In the genomic region with DNA sequence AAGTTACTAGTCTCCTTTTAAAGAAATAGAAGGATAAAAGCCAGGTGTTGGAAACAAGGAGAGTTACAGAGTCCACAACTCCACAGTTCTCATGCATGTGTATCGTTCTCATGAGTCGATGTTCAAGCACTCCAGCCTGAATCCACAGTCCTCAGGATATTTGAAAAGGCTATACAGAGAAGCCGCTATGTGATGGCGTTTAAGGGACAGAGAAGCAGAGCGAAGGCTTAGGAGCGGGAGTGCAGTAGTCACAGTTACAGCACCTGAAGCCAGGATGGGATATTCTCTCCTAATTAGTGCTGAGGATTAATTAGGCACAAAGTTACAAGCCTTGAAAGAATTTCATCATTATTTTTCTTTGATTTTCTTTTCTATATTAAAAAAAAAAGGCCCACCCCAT, we compare ENCODE assay signal across 22 mouse cellular contexts.
DNase-seq lines count a peak whose midpoint lies in the region; ATAC-seq and TF ChIP-seq lines count a peak whose summit lies in the region.
"Had no signal": no experiment of that assay in that cellular context is flagged by ENCODE, and none has a peak within 500 bp of the region (broad histone marks: within the 10 kb centered on the region; RNA-seq: fewer than 3 reads in every experiment).

No protein-coding gene starts in this region.

- H3K4me3 ChIP-seq in lung, embryonic 16.5 days (ENCODE audit: low read length) = no peak overlapping the region
- H3K4me3 ChIP-seq in E14TG2a.4 (replicated peaks; ENCODE audit: low read length) = peak overlapping the region; percentile 7; the same call in 1 of the 2 replicates
- H3K4me3 ChIP-seq in ES-E14 (ENCODE audit: insufficient read depth in 1 of 2, low read depth in 1 of 2, low read length in 2 of 2, poor library complexity in 1 of 2, severe bottlenecking in 1 of 2) = no peak overlapping the region
- H3K4me3 ChIP-seq in forebrain, embryonic 14.5 days (ENCODE audit: low read depth, low read length) = no peak overlapping the region
- H3K4me3 ChIP-seq: embryonic facial prominence, embryonic 10.5 days; heart, adult 2 months; heart, embryonic 13.5 days; limb, embryonic 13.5 days; midbrain, embryonic 12.5 days had no signal

- DNase-seq in lung, adult 18-20 months = no peak
- DNase-seq in ES-E14 (ENCODE audit: low read depth, low spot score) = no peak
- peak; percentile 77 for DNase-seq in forebrain, embryonic 14.5 days (ENCODE audit: low spot score)
- no peak for DNase-seq in thymus, postnatal 0 days (ENCODE audit: low spot score)
- DNase-seq in adrenal gland, adult (ENCODE audit: inconsistent age in 2 of 2, low spot score in 1 of 2) = no peak
- DNase-seq: adrenal gland, postnatal 25 days; cerebellum, adult 9-11 months; gastrocnemius, postnatal 36 days; heart, adult 2 months; layer of hippocampus, adult 9-11 months; lung, postnatal 10 days; right cerebral cortex, postnatal 25 days; spleen, adult 18-20 months; thymus, postnatal 14 days had no signal

- in situ Hi-C loops in ES-E14 (cut with MboI; ENCODE audit: low sequenced_read_pairs in 2 of 2, unreplicated experiment in 2 of 2) = no loop called here

- H3K9ac ChIP-seq in lung, embryonic 16.5 days (ENCODE audit: low read length) = no peak overlapping the region
- no peak overlapping the region for H3K9ac ChIP-seq in ES-E14 (ENCODE audit: insufficient read depth, low read depth, low read length, poor library complexity, severe bottlenecking)
- H3K9ac ChIP-seq in forebrain, embryonic 14.5 days (ENCODE audit: low read length) = no peak overlapping the region
- H3K9ac ChIP-seq: heart, embryonic 13.5 days; limb, embryonic 13.5 days; liver, embryonic 14.5 days; midbrain, embryonic 12.5 days had no signal

- no peak overlapping the region for H3K4me2 ChIP-seq in lung, embryonic 16.5 days (ENCODE audit: low read depth, low read length)
- H3K4me2 ChIP-seq in forebrain, embryonic 14.5 days (ENCODE audit: low read length) = no peak overlapping the region; the same call in 1 of the 2 replicates
- H3K4me2 ChIP-seq: heart, embryonic 13.5 days; limb, embryonic 13.5 days; midbrain, embryonic 12.5 days had no signal

- 70% methylated on average over 6 of the region's 6 CpGs for WGBS in lung, embryonic 16.5 days
- 14% methylated on average over 6 of the region's 6 CpGs for WGBS in forebrain, embryonic 14.5 days

- H3K27me3 ChIP-seq in lung, embryonic 16.5 days (ENCODE audit: control insufficient read depth, insufficient read depth, low read depth, low read length) = no peaks in the 10 kb centered on the region
- H3K27me3 ChIP-seq in E14TG2a.4 (ENCODE audit: insufficient read depth, low read length) = no peaks in the 10 kb centered on the region
- H3K27me3 ChIP-seq in forebrain, embryonic 14.5 days (replicated peaks; ENCODE audit: control insufficient read depth, insufficient read depth, low read length) = no peaks in the 10 kb centered on the region
- H3K27me3 ChIP-seq: heart, embryonic 13.5 days; limb, embryonic 13.5 days; midbrain, embryonic 12.5 days had no signal

- peaks cover 9% of the 10 kb centered on the region for H3K9me3 ChIP-seq in lung, embryonic 16.5 days (ENCODE audit: control insufficient read depth, low read length)
- H3K9me3 ChIP-seq in E14TG2a.4 (ENCODE audit: low read length) (peaks cover 24% of the 10 kb centered on the region), ES-E14 (ENCODE audit: control insufficient read depth, insufficient read depth, low read depth, low read length) (no peaks in the 10 kb centered on the region)
- H3K9me3 ChIP-seq in forebrain, embryonic 14.5 days (replicated peaks; ENCODE audit: control insufficient read depth, low read length) = 0 out of 2 replicates have a peak, but pooled peaks cover 2% of the 10 kb centered on the region

- peaks cover 3% of the 10 kb centered on the region; the same call in 1 of the 2 replicates for H3K4me1 ChIP-seq in lung, embryonic 16.5 days (replicated peaks; ENCODE audit: control insufficient read depth, insufficient read depth, low read length)
- H3K4me1 ChIP-seq in E14TG2a.4 (replicated peaks; ENCODE audit: low read depth, low read length) = peaks cover 43% of the 10 kb centered on the region
- peaks cover 11 to 18% of the 10 kb centered on the region in 2 experiments for H3K4me1 ChIP-seq in ES-E14 (ENCODE audit: control insufficient read depth in 2 of 2, insufficient read depth in 2 of 2, low read length in 2 of 2, poor library complexity in 1 of 2)
- H3K4me1 ChIP-seq in forebrain, embryonic 14.5 days (ENCODE audit: control insufficient read depth, insufficient read depth, low read length) = peaks cover 30% of the 10 kb centered on the region

- TF ChIP-seq CTCF in E14TG2a.4 (conservative IDR thresholded peaks at IDR 0.05; ENCODE audit: low read length) = no peak

- H3K27ac ChIP-seq in lung, embryonic 16.5 days (ENCODE audit: low read length) = no peak overlapping the region
- H3K27ac ChIP-seq in ES-E14 (ENCODE audit: insufficient read depth, low read depth, low read length, poor library complexity, severe bottlenecking) = peak overlapping the region; percentile 69; the same call in 1 of the 2 replicates
- H3K27ac ChIP-seq in forebrain, embryonic 14.5 days (ENCODE audit: low read depth, low read length) = peak overlapping the region; percentile 75
- H3K27ac ChIP-seq: embryonic facial prominence, embryonic 10.5 days; heart, adult 2 months; heart, embryonic 13.5 days; limb, embryonic 13.5 days; liver, embryonic 14.5 days; midbrain, embryonic 12.5 days had no signal

- ATAC-seq in lung, embryonic 16.5 days (ENCODE audit: low read depth) = 0 out of 2 replicates have a peak, but pooled peaks have one; percentile 34
- no peak for ATAC-seq in forebrain, embryonic 14.5 days
- ATAC-seq in inflammation-experienced regulatory T-cells, adult 6 months = no peak

- H3K36me3 ChIP-seq in lung, embryonic 16.5 days (ENCODE audit: control insufficient read depth, insufficient read depth, low read length) = peaks cover 6% of the 10 kb centered on the region
- H3K36me3 ChIP-seq in E14TG2a.4 (ENCODE audit: insufficient read depth, low read length) = peaks cover 37% of the 10 kb centered on the region
- H3K36me3 ChIP-seq in ES-E14 (ENCODE audit: control insufficient read depth, insufficient read depth, low read length, poor library complexity, severe bottlenecking) = peaks cover 7% of the 10 kb centered on the region; the same call in 1 of the 2 replicates
- H3K36me3 ChIP-seq in forebrain, embryonic 14.5 days (ENCODE audit: control insufficient read depth, insufficient read depth, low read length) = no peaks in the 10 kb centered on the region
- H3K36me3 ChIP-seq: midbrain, embryonic 12.5 days had no signal

TF ChIP-seq in ES-E14, 5 proteins besides CTCF, POLR2A, EP300 and RAD21:
- TF ChIP-seq CHD2 (IDR thresholded peaks at IDR 0.05; ENCODE audit: low read depth, low read length) (no peak), HCFC1 (IDR thresholded peaks at IDR 0.05; ENCODE audit: borderline replicate concordance, insufficient read depth, low read length) (no peak), ZC3H11A (IDR thresholded peaks at IDR 0.05; ENCODE audit: borderline replicate concordance, low read depth, low read length) (no peak), MAFK (IDR thresholded peaks at IDR 0.05; ENCODE audit: insufficient read depth, low read depth, low read length) (no peak), ZNF384 (IDR thresholded peaks at IDR 0.05; ENCODE audit: low read depth, low read length) (no peak)
